Mouse (Mus musculus) ES-Bruce4 (cell line): ENCODE data around the gene Scrn1.

Source experiments
- CTCF ChIP-seq: IDR thresholded peaks from one replicate; pipeline ENCODE4 v1.8.1; 2011; ENCODE audit warnings: low read depth, low read length
- EP300 ChIP-seq: IDR thresholded peaks from 2 replicates; pipeline ENCODE4 v1.6.1; 2011; ENCODE audit warnings: low read depth, low read length; ENCODE audit not compliant: insufficient read depth
- POLR2A ChIP-seq: IDR thresholded peaks from one replicate; pipeline ENCODE4 v1.8.1; 2011; ENCODE audit warnings: low read length; ENCODE audit not compliant: insufficient read depth

GRCm38 (mm10) chr6:54516512-54517134 is 49.7 kb downstream of the Scrn1 start:
- TF ChIP-seq CTCF, result no peak
- no peak for TF ChIP-seq POLR2A
- no peak for TF ChIP-seq EP300
